Mouse (Mus musculus) heart, embryonic 14.5 days (tissue): ENCODE measurements at regions not wholly inside any gene's neighbourhood (a gene's known extent, or its start where the extent isn't known, plus 50 kb on each side); places are given as distances from the start of the nearest gene placed in this dataset.

Source experiments
- ATAC-seq: fragments of 200-750 bp; cut with Nextera tagmentation; 2 replicates; pipeline ENCODE4 v1.8.0; 2017; ENCODE audit warnings: low read depth, moderate TSS enrichment; ENCODE audit not compliant: insufficient number of reproducible peaks, insufficient read depth, low FRiP score
- H3K27ac ChIP-seq, 2 experiments: fragments of 200-500 bp in 1 of 2; fragments of 300-500 bp in 1 of 2; sonication (generic) in 1 of 2; replicated peaks in 1 of 2; 2 replicates each; pipeline ENCODE4 v1.5.1; 2012 to 2014; ENCODE audit warnings: low read depth in 2 of 2, low read length in 2 of 2, control low read depth in 1 of 2, mild to moderate bottlenecking in 1 of 2, mixed read lengths in 1 of 2; ENCODE audit not compliant: control insufficient read depth in 1 of 2, insufficient read depth in 1 of 2
- H3K27me3 ChIP-seq: fragments of 300-500 bp; sonication (generic); 2 replicates; pipeline ENCODE4 v1.6.1; 2014; ENCODE audit warnings: mild to moderate bottlenecking, low read length, control low read depth; ENCODE audit not compliant: control insufficient read depth, insufficient read depth
- H3K36me3 ChIP-seq: fragments of 300-500 bp; sonication (generic); 2 replicates; pipeline ENCODE4 v1.6.1; 2014; ENCODE audit warnings: mild to moderate bottlenecking, control low read depth, low read length, mixed read lengths; ENCODE audit not compliant: control insufficient read depth, insufficient read depth
- H3K4me1 ChIP-seq, 2 experiments: fragments of 200-500 bp in 1 of 2; fragments of 300-500 bp in 1 of 2; sonication (generic) in 1 of 2; 2 replicates each; pipeline ENCODE4 v1.6.1; 2012 to 2014; ENCODE audit warnings: low read length in 2 of 2, control low read depth in 1 of 2, mixed read lengths in 1 of 2; ENCODE audit not compliant: control insufficient read depth in 2 of 2, insufficient read depth in 2 of 2
- H3K4me2 ChIP-seq: fragments of 300-500 bp; sonication (generic); 2 replicates; pipeline ENCODE4 v1.6.1; 2014; ENCODE audit warnings: mild to moderate bottlenecking, low read length
- H3K4me3 ChIP-seq, 2 experiments: fragments of 200-500 bp in 1 of 2; fragments of 300-500 bp in 1 of 2; sonication (generic) in 1 of 2; 2 replicates each; pipeline ENCODE4 v1.5.1; 2012 to 2014; ENCODE audit warnings: low read length in 2 of 2, mild to moderate bottlenecking in 2 of 2, control low read depth in 1 of 2, low read depth in 1 of 2, moderate library complexity in 1 of 2; ENCODE audit not compliant: control insufficient read depth in 1 of 2, insufficient read depth in 1 of 2
- H3K9ac ChIP-seq: fragments of 300-500 bp; sonication (generic); 2 replicates; pipeline ENCODE4 v1.6.1; 2014; ENCODE audit warnings: mild to moderate bottlenecking, low read length
- H3K9me3 ChIP-seq: fragments of 300-500 bp; sonication (generic); 2 replicates; pipeline ENCODE4 v1.6.1; 2016; ENCODE audit warnings: low read length, control low read depth; ENCODE audit not compliant: control insufficient read depth
- WGBS: fragments of 180-500 bp; shearing (Covaris S2); extraction: QIAGEN DNeasy Blood & Tissue Kit; methylation state at CpG from one replicate; pipeline ENCODE4 v1.1.7; 2014; 5-methylcytosine and 5-hydroxymethylcytosine counted together

GRCm38 (mm10) chr10:42131798-42132197 lies 113.6 kb upstream of the Armc2 start:
- H3K36me3 ChIP-seq: no peaks in the 10 kb centered on the region
- H3K4me1 ChIP-seq: peaks cover 0 to 2% of the 10 kb centered on the region in 2 experiments; a peak in 1 of 4 replicates
- H3K4me2 ChIP-seq: no peak overlapping the region
- 90% methylated on average over 6 of the region's 6 CpGs for WGBS
- H3K27me3 ChIP-seq: no peaks in the 10 kb centered on the region
- no peak overlapping the region for H3K4me3 ChIP-seq
- no peak overlapping the region for H3K27ac ChIP-seq
- ATAC-seq: no peak
- no peak overlapping the region for H3K9ac ChIP-seq
- 0 out of 2 replicates have a peak, but pooled peaks cover 5% of the 10 kb centered on the region for H3K9me3 ChIP-seq

GRCm38 (mm10) chr10:42131298-42131697 lies 113.1 kb upstream of the Armc2 start:
- Histone ChIP-seq H3K4me2 (no peak overlapping the region), H3K36me3 (no peaks in the 10 kb centered on the region), H3K27me3 (no peaks in the 10 kb centered on the region), H3K9ac (no peak overlapping the region), H3K4me1 (peaks cover 0 to 2% of the 10 kb centered on the region in 2 experiments; a peak in 1 of 4 replicates), H3K4me3 (no peak overlapping the region), H3K27ac (no peak overlapping the region), H3K9me3 (0 out of 2 replicates have a peak, but pooled peaks cover 5% of the 10 kb centered on the region)
- whole genome bisulfite sequencing: 60% methylated on average over 2 of the region's 2 CpGs
- ATAC-seq: no peak

GRCm38 (mm10) chr10:42127865-42128419 lies 109.7 kb upstream of the Armc2 start:
- no peak overlapping the region for H3K4me3 ChIP-seq
- no peak overlapping the region for H3K4me2 ChIP-seq
- H3K9me3 ChIP-seq: 0 out of 2 replicates have a peak, but pooled peaks cover 5% of the 10 kb centered on the region
- no peak overlapping the region for H3K27ac ChIP-seq
- H3K4me1 ChIP-seq: peaks cover 2 to 7% of the 10 kb centered on the region in 2 experiments
- ATAC-seq: no peak
- no peaks in the 10 kb centered on the region for H3K27me3 ChIP-seq
- no peaks in the 10 kb centered on the region for H3K36me3 ChIP-seq
- H3K9ac ChIP-seq: no peak overlapping the region
- WGBS: 82% methylated on average over 14 of the region's 14 CpGs

- H3K9me3 ChIP-seq: no peaks in the 10 kb centered on the region
- no peaks in the 10 kb centered on the region for H3K27me3 ChIP-seq
- no peak overlapping the region for H3K4me3 ChIP-seq
- no peak for ATAC-seq
- H3K4me1 ChIP-seq: peaks cover 9 to 13% of the 10 kb centered on the region in 2 experiments
- 89% methylated on average over 1 of the region's 1 CpGs for WGBS
- no peak overlapping the region for H3K4me2 ChIP-seq
- no peak overlapping the region for H3K9ac ChIP-seq
- no peak overlapping the region for H3K27ac ChIP-seq
- no peaks in the 10 kb centered on the region for H3K36me3 ChIP-seq
Measured at GRCm38 (mm10) chr10:42126816-42127215, 108.6 kb upstream of the Armc2 start.

GRCm38 (mm10) chr10:42122768-42123635 lies 104.8 kb upstream of the Armc2 start:
- H3K27ac ChIP-seq: peak overlapping the region; percentile 21 to 54
- 33% methylated on average over 7 of the region's 7 CpGs for WGBS
- no peaks in the 10 kb centered on the region for H3K36me3 ChIP-seq
- no peak overlapping the region for H3K4me3 ChIP-seq
- H3K4me2 ChIP-seq: no peak overlapping the region
- peaks cover 13 to 17% of the 10 kb centered on the region in 2 experiments for H3K4me1 ChIP-seq
- no peaks in the 10 kb centered on the region for H3K27me3 ChIP-seq
- H3K9ac ChIP-seq: no peak overlapping the region
- 0 out of 2 replicates have a peak, but pooled peaks have one; percentile 9 for ATAC-seq
- no peaks in the 10 kb centered on the region for H3K9me3 ChIP-seq

- Histone ChIP-seq H3K4me3 (no peak overlapping the region), H3K36me3 (no peaks in the 10 kb centered on the region), H3K9me3 (no peaks in the 10 kb centered on the region), H3K4me2 (no peak overlapping the region), H3K9ac (no peak overlapping the region), H3K27ac (no peak overlapping the region), H3K27me3 (no peaks in the 10 kb centered on the region), H3K4me1 (peaks cover 13 to 17% of the 10 kb centered on the region in 2 experiments)
- ATAC-seq: no peak
- 66% methylated on average over 4 of the region's 4 CpGs for WGBS
Measured at GRCm38 (mm10) chr10:42121984-42122383, 103.7 kb upstream of the Armc2 start.

- H3K4me3 ChIP-seq: no peak overlapping the region
- H3K27ac ChIP-seq: no peak overlapping the region
- H3K36me3 ChIP-seq: no peaks in the 10 kb centered on the region
- no peaks in the 10 kb centered on the region for H3K9me3 ChIP-seq
- ATAC-seq: no peak
- no peak overlapping the region for H3K9ac ChIP-seq
- peaks cover 13 to 17% of the 10 kb centered on the region in 2 experiments for H3K4me1 ChIP-seq
- no peak overlapping the region for H3K4me2 ChIP-seq
- WGBS: 71% methylated on average over 12 of the region's 12 CpGs
- H3K27me3 ChIP-seq: no peaks in the 10 kb centered on the region
Measured at GRCm38 (mm10) chr10:42119326-42119725, 101.1 kb upstream of the Armc2 start.
